Mouse (Mus musculus): Measurements from ENCODE around the gene Cpeb3.
"Not testable (repeated sequence)": the region's sequence is repeated elsewhere in the genome, so short reads cannot be mapped to it uniquely, and the experiment has no call there.

Gene Cpeb3

GRCm38 (mm10) chr19:37156770-37157336, 51.5 kb downstream of the Cpeb3 start:
- no peak for DNase-seq (ENCODE audit: extremely low spot score, low read depth, low spot score)

GRCm38 (mm10) chr19:37156040-37156439, 52.4 kb downstream of the Cpeb3 start:
- no peak for DNase-seq (ENCODE audit: extremely low spot score, low read depth, low spot score)

- no peak for DNase-seq (ENCODE audit: extremely low spot score, low read depth, low spot score)
Observed at GRCm38 (mm10) chr19:37147145-37147544, 61.3 kb downstream of the Cpeb3 start.

- DNase-seq (ENCODE audit: extremely low spot score, low read depth, low spot score), result no peak
Observed at GRCm38 (mm10) chr19:37145846-37146245, 62.6 kb downstream of the Cpeb3 start.

DNA sequence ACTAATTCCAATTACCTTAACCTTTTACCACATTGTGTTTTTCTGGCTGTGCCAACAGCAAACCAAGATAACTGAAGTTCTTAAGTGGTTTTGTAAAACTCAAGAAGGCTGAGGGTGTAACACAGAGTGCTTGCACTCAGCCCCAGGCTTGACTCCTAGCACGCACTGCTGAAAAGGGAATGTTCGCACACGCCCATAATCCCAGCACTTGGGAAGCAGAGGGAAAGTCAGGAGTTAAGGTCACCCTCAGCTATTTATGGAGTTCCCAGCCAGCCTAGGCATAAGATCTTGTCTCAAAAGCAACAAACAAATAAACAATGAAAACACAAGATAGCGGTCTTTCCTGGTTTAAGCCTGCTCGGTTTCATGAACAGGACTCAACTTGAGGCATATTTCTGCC, 63.0 kb downstream of the Cpeb3 start:
- DNase-seq (ENCODE audit: extremely low spot score, low read depth, low spot score), result no peak

DNA sequence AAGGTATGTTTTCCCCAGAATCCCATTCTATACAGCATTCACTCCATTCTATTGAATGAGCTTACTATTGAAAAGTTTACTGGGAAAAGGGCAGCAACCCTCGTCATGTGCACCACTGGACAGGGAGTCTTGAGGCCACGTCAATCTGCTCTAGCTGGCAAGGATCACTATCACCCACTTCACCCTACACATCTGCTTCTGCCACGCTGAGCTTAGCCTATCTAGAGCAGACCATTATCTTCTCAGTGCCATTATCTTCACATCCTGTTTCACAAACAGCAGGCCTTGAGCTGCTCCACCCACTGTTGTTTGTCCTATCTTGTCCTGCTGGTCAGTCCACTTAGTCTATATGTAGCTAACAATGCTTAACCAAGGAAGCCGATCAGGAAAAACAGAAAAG, 66.8 kb downstream of the Cpeb3 start:
- no peak for DNase-seq (ENCODE audit: extremely low spot score, low read depth, low spot score)

DNA sequence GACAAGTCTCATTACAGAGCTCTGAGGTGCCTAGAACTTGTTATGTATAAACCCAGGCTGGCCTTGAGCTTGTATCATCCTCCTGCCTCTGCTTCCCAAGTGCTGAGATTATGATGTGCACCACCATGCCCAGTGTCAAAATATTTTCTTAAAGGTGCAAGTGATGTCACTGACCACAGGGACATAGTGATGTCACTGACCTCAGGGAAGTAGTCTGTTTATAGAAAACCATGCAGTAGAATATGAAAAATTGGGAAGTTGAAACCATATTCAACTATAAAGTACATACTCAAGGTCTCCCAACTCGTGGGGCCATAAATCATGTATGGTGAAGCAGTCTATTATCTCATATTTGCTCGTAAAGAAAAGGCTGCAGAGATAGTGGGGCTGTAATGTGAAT, 71.3 kb downstream of the Cpeb3 start:
- DNase-seq (ENCODE audit: extremely low spot score, low read depth, low spot score), result no peak

DNA sequence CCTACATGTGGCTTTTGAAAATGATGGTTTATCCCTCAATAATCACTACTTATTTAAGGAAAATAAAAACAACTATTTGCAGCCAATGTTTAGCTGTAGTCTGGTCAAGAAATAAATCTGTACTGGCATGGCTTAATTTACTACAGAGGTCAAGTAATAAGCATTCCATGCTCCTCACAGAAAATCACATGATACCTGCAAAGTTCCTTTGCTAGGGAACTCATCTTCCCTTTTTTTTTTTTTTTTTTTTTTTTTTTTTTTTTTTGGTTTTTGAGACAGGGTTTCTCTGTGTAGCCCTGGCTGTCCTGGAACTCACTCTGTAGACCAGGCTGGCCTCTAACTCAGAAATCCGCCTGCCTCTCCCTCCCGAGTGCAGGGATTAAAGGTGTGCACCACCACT, 72.9 kb downstream of the Cpeb3 start:
- not testable (repeated sequence) for DNase-seq (ENCODE audit: extremely low spot score, low read depth, low spot score)

DNA sequence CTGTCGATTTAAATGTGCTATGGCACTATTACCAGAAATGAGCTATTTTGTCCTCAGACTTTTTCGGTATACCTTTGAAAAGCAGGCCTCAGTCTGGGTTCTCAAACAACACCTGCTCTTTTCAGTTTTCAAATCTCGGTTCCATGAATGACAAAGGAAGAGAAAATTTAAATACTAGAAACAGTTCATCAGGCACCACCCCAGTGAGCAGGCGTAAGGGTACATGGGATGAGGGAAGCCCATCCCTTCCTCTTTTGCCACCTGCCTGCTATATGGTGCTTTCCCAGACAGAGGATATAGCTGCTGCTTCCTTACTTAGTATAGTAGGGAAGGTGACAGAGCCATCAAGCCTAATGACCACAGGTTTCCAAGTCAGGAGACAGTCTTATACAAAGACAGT, 74.7 kb downstream of the Cpeb3 start:
- no peak for DNase-seq (ENCODE audit: extremely low spot score, low read depth, low spot score)

- DNase-seq (ENCODE audit: extremely low spot score, low read depth, low spot score), result no peak
Observed at GRCm38 (mm10) chr19:37131660-37132059, 76.7 kb downstream of the Cpeb3 start.

DNA sequence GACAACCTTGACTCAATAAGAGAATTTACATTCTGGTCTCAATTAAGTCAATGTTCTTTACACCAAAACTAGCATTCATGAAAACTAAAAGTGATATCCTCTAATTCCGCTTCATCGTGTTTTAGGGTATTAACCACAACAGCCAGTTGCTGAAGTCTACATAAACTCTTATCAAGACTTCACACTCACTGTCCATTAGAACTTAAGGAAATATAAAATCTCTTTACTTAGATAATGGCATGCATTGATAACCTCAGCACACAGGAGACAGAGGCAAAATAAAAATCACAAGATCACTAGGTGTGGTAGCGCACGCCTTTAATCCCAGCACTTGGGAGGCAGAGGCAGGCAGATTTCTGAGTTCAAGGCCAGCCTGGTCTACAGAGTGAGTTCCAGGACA, 79.9 kb downstream of the Cpeb3 start:
- no peak for DNase-seq (ENCODE audit: extremely low spot score, low read depth, low spot score)

GRCm38 (mm10) chr19:37127018-37127567, 81.3 kb downstream of the Cpeb3 start:
- no peak for DNase-seq (ENCODE audit: extremely low spot score, low read depth, low spot score)

DNA sequence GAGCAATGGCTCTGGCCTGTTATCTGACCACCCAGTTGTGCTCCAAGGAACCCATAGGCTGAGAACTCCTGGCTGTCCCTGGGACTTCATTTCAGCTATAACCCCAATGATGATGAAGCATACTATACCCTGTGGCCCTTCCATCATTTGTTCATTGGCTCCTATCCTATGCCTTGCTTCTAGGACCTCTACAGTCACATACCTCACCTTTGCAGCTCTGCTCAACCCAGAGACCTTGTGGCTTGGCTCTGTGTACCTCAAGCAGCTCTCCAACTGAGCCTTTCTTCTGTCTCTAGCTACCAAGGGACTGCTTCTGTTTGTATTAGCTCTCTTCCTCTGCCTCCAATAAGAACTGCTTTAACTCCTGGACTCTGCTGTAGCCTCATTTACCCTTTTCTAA, 83.4 kb downstream of the Cpeb3 start:
- no peak for DNase-seq (ENCODE audit: extremely low spot score, low read depth, low spot score)

DNA sequence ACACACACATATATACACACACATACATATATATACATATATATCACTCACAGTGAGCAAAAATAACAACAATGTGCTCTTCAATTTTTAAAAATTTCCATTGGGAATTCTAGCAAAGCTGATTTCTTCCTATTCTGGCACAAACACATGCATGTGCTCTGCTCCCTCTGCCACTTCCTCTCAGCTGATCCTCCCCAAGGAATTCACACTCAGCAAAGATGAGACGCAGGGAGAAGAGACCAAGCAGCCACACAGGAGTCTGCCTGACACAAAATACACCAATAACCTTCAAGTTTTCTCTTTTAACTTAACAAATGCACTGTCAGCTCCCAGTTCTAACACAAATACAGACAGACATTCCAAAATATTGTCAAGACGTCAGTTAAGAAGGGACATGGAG, 89.1 kb downstream of the Cpeb3 start:
- no peak for DNase-seq (ENCODE audit: extremely low spot score, low read depth, low spot score)

GRCm38 (mm10) chr19:37115824-37116223, 92.6 kb downstream of the Cpeb3 start:
- no peak for DNase-seq (ENCODE audit: extremely low spot score, low read depth, low spot score)

- DNase-seq (ENCODE audit: extremely low spot score, low read depth, low spot score), result no peak
Observed at GRCm38 (mm10) chr19:37115374-37115773, 93.0 kb downstream of the Cpeb3 start.

DNA sequence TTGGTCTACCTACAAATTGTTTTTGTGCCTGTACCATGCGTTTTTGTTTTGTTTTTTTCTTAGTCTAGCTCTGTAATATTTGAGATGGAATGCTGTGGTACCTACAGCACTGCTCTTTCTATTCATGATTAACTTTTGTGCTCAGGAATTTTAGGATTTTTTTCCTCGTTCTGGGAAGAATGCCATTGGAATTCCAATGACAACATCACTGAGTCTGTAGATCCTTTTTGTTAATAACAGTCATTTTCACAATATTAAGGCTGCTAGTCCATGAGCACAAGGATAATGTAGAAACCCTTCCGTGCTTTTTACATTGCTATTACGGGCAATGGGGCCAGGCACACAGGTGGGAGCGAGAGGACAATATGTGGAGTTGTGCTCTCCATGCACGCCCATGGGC, 96.6 kb downstream of the Cpeb3 start:
- DNase-seq (ENCODE audit: extremely low spot score, low read depth, low spot score), result no peak

DNA sequence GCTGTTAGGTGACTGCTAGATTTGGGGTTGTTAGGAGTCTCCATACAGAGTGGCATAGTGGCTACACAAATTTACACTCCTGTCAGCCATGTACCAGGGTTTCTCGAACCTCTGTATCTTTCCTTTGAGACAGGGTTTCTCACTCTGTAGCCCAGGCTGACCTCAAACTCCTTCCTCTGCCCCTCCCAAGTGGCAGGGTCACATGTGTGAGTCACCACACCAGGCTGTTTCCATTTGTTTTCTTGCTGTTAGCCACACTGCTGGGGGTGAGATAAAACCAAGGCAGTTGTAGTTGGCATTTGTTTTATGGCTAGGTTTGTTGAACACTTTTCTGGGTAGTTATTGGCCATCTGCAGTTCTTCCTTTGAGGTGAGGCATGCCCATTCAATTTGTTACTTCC, 97.9 kb downstream of the Cpeb3 start:
- DNase-seq (ENCODE audit: extremely low spot score, low read depth, low spot score), result no peak

- DNase-seq (ENCODE audit: extremely low spot score, low read depth, low spot score), result no peak
Observed at GRCm38 (mm10) chr19:37109853-37110252, 98.5 kb downstream of the Cpeb3 start.

DNA sequence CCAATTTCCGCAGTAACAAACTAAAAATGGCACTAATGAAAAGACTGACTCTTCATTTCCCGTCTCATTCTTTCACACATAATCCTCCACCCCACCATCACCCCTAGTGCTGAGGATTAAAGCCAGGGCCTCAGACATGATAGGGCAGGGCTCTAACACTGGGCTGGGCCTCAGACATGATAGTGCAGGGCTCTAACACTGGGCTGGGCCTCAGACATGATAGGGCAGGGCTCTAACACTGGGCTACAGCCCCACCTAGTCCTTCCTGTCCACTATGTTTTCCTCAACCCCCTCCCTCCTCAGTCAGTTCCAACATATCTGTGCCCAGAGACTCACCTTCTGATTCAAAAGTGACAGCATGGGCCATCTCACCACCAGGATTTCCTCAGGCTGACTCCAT, 107.7 kb downstream of the Cpeb3 start:
- DNase-seq (ENCODE audit: extremely low spot score, low read depth, low spot score), result no peak

GRCm38 (mm10) chr19:37095666-37096330, 112.6 kb downstream of the Cpeb3 start:
- no peak for DNase-seq (ENCODE audit: extremely low spot score, low read depth, low spot score)

DNA sequence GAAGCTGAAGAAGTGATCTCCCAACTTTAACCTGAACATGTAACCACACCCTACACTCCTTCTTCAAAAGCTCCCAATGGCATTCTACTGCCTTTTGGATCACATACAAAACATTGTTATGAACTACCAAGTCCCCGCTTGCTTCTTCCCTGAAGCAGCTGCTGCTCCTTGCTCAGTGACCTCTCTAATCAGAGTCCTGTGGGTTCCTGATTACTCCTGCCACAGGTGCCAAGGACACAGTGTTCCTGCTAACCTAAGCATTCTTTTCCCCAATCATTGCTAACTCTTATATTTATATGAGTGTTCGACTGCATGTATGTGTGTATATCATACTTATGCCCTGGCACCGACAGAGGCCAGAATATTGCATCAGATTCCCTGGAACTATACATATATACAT, 115.2 kb downstream of the Cpeb3 start:
- DNase-seq (ENCODE audit: extremely low spot score, low read depth, low spot score), result no peak

All from hindlimb bud, embryonic 11.5 days (tissue).